Mouse (Mus musculus): ENCODE measurements around the gene Pagr1b.

Gene Pagr1b

DNA sequence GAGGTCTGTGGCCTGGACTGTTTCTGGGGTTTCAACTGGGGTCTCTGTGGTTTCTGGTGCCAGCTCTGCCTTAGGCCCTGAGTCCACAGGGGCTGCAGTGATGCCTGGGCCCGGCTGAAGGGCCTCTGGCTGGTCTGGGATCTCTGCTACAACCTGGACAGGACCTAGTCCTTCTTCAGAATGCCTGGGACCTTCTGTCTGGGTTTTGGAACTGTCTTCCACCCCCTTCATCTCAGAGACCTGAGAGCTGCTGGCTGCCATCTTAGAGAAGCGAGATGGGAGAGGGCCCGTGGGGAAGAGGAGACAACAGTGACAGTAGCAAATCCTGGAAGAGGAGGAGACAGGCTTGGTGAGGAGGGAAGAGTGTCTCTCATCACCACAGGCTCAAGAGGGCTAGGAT is 3.7 kb upstream of the Pagr1b start:
- DNase-seq (ENCODE audit: low read depth, low spot score), result no peak

DNA sequence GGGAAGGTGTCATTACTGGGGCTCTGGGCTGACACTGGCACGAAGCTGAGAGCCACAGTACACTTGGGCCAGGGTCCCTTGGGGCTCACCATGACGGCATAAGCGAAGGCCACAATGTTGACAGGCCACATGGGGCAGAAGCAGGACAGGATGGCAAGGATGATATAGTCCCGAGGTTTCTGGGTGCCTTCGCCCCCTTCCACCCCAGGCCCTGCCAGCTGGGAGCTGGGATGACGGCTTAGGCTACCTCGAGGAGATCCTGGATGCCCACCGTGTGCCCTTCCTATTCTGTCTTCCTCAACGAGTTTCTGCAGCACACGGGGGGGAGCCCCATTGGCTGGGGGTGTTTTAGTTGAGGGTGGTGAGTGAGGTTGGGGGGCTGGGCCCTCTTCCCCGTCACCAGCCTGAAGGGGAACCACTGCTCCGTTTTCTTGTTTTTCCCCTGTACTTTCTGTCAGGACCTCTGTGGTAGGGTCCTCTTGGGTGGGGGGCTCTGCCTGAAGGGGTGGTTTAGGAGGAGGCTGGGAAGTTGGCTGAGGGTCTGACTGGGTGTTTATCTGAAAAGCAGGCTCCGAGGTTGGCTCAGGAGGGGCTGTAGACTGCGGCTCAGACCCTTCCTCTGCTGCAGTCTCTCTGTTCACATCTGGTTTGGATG is 3.1 kb upstream of the Pagr1b start:
- no peak for DNase-seq (ENCODE audit: low read depth, low spot score)

DNA sequence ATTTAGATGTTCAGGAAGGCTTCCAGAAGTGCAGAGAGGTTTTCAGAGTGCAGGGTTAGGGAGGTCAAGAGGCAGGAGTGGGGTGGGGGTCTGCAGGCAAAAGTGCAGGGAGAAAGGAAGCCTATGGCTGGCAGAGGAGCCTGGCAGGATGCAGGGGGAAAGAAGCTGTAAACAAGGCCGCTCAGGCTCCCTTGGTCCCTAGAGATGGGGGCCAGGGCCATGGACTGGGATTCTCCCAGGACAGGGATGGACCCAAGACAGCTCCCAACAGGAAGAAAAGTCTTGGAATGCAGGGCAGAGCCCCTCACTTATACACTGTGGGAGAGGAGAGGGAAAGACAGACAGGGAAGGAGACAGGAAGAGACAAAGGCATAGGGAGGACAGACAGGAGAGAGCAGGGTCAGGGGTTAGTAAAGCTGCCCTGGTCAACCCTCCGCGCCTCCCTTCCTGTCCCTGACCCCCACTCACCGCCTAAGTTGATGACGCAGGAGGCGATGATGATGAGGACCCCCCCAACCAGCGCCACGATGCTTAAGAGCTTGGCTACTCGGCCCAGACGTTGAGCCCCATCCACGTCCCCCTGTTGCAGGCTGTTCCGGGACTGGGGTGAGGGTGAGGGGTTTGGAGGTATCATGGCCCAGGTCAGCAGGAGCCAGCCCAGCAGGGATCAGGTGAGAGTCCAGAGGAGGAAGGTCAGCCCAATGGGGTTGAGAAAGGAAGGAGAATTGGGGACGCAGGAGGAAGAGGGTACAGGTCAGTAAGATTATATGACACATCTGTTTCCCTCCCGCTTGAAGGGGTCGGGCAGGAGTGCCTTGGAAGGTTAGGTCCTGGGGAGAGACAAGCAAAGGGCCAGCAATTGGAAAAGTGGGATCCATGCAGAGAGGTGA is 2.4 kb upstream of the Pagr1b start:
- DNase-seq (ENCODE audit: low read depth, low spot score), result no peak

DNA sequence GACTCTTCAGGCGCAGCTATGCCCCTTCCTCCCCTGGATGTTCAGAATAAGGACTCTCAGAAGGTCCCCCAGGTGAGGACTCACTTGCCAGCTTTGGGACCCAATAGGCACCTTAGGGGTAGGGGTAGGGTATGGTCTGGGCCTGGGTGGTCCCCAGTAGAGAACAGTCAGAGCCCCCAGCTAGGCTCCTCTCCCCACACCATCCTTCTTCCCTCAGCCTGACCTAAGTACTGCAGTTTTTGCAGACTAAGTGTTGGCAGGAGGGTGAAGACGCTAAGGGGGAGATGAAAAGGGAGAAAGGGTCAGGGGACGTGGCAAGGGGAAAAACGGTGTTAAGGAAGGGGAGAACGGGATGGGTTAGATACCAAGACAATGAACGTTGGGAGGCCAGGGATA is 1.7 kb upstream of the Pagr1b start:
- DNase-seq (ENCODE audit: low read depth, low spot score), result no peak

DNA sequence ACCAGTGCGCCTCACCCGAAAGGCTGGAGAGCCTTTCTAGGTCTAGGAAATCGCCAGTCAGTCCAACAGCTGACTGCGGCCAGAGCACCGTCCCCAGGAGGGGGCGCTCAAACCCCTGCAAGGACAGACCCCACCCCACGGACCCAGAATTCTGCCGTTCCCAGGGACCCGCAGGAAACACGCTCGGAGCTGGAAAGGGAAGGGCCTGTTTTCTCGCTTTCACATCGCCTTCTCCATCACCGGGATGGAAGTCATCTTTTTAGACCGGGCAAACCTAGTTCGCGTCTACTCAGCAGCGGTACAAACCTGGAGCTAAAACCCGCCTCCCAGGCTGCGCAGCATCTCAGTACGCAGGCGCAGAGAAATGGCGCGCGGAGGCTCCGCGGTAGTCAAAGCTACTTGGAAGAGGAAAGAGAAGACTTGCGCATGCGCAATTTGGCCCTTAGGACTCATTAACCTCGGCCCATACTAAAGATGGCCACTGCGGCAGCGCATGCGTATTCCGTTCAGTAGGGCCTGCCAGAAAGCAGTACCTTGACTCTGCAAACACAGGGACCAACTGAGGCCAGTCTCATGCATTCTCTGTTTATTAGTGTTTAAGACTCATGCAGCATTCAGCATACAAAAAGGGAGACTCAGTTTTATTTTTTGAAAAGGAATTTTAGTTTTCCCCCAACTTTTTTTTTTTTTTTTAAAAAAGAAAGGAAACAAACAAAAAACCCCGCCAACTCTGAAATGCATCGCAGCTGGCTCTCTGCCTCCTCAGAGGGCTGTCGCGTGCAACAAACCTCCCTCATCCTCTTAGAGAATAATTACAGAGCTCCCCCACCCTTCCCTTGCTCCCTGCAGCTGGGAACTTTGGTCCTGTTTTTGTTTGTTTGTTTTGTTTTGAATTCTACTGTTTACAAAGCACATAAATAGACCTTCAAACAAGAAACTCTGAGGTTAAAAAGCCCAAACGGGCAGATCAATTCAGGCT is 976 bp upstream of the Pagr1b start, which contains the start of gene Pagr1a:
TSS of gene Pagr1a (minus strand) at position 382 of the 979 bp plus-strand sequence.
- peak; percentile 100 for DNase-seq (ENCODE audit: low read depth, low spot score)

DNA sequence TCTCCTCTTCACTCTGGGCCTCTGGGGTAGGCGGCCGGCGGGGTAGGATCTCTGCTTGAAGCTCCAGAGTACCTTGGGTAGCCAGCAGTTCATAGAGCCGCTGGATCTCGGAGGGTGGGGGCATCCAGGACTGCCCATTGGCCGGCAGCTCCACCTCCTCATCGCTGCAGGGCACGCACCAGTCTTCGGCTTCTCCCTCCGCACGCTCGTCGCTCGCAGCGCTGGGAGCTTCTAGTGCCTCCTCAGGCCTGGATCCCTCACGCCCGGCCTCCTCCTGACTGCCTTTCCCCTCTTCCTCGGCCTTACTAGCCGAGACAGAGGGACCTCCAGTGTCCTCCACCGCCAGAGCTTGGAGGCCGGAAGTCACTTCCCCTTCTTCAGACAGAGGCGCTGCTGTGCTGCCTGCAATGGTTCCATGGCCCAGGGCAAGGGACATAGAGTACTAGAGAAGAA is 228 bp upstream of the Pagr1b start:
- no peak for DNase-seq (ENCODE audit: low read depth, low spot score)

DNA sequence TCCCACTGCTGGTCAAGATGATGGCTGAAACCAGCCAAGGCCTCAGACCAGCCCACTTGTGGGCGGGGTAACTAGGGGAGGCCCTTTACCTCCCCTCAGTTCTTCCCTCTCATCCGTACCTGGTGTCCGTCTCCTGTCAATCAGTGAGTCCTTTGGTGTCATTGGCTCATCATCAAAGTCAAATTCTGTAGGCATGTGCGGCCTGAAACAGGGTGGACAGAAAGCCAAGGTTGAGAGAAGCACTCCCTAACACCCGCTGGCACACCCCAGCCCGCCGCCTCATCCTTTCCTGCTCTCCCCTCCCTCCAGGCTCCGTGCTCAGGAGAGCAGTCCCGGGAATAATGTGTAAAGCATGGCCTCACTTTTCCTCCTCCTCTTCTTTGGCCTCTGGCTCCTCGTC is 203 bp downstream of the Pagr1b start:
- DNase-seq (ENCODE audit: low read depth, low spot score), result no peak

DNA sequence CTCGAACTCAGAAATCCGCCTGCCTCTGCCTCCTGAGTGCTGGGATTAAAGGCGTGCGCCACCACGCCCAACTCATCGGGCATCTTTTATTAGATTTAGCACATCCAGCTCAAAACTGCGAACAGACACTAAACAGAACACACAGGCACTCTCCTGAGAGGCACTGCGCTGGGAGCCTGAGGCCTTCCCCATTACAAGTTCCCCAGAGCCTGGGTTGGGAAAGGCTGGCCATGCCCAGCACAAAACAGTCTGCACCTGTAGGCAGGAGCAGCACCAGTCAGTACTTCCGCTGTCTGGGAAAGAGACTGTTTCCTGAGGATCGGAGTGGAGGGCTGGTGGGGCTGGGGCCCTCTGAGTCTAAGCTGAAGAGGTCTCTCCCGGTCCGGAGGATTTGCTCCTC is 1.3 kb downstream of the Pagr1b start:
- DNase-seq (ENCODE audit: low read depth, low spot score), result no peak

DNA sequence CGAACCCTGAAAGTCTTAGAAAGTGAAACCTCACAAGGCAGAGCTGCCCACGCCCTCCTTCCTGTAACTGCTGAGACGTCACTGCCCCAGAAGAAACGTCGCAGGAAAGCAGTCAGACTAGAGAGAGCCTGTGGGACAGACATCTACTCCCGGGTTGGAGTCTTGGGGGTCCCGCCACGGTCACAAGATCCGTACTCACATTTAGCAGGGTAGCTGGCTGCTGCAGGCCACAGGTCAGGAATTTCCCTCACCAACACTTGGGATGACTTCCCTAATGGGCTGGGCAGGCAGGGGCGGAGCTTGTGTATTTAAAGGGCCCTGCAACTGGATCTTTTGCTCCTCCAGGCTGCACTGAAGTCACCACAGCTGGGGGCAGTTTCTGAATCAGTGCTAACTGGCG is 2.0 kb downstream of the Pagr1b start, which contains the start of gene Mvp:
TSS of gene Mvp (minus strand) at position 302 of the 400 bp plus-strand sequence.
- no peak for DNase-seq (ENCODE audit: low read depth, low spot score)

DNA sequence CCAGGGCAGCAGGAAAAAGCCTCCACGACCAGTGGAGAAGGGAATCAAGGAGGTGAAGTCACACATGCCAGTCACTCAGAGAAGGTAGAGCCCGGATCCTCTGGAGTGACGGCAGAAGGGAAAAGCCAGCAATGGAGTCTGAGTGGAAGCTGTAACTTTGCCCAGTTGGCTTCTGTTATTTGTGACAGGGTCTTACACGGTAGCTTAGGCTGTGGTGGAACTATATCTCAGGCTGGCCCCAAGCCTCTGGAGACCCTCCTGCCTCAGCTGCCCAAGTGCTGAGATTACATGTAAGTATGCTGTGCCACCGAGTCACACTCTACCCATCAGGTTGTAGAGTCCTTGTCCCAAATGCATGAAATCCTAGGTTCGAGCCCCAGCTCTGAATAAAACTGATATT is 2.9 kb downstream of the Pagr1b start:
- DNase-seq (ENCODE audit: low read depth, low spot score), result no peak

DNA sequence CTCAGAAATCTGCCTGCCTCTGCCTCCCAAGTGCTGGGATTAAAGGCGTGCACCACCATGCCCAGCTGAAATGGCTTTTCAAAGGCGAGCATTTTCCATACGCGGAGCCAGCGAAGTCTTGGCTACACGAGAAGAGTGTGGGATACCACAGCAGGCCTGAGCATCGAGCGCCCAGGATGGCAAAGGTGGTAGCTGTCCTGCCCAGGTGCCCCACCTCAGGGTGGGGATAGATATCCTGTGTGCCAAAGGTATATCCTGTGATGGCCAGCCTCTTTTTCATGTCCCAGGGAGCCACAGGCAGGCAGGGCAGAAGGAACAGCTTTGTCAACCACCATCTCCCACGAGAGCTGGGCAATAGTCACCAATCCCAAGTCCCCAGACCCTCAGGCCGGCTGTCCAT is 3.4 kb downstream of the Pagr1b start:
- no peak for DNase-seq (ENCODE audit: low read depth, low spot score)

DNA sequence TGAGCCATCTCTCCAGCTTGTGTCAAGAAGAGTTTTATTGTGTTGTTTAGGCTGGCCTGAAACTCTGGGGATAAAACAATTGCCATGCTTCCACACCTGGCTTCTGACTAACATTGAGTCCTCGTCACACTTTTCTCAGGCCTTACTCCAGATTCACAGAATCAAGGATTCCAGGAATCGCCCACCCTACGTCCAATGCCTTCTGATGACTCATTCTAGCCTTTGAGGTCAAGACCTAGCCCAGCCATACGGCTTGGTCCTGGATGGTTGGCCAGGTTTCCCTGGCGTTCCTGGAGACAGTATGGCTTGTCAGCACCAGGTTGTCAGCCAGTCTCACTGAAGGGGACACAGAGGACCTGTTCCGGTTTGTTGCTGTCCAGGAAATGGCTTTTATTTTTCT is 3.9 kb downstream of the Pagr1b start:
- DNase-seq (ENCODE audit: low read depth, low spot score), result no peak

DNA sequence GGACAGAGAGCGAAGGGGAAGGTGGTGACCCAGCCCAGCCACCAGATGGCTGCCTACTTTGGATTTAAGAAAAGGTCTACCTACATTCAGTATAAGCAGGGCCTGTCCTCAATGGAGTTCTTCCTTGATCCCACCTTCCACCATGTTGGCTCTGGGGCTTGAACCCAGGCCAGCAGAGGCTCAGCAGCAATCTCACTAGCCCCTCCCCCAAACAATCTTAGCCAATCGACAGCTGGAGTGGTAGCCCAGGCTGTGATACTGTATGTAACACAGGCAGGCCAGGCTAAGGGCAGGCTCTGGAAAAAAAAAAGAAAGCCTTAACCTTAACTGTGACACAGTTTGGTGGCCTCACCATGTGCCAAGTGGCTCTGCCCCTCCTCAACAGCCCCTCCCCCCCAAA is 4.6 kb downstream of the Pagr1b start:
- DNase-seq (ENCODE audit: low read depth, low spot score), result no peak

DNA sequence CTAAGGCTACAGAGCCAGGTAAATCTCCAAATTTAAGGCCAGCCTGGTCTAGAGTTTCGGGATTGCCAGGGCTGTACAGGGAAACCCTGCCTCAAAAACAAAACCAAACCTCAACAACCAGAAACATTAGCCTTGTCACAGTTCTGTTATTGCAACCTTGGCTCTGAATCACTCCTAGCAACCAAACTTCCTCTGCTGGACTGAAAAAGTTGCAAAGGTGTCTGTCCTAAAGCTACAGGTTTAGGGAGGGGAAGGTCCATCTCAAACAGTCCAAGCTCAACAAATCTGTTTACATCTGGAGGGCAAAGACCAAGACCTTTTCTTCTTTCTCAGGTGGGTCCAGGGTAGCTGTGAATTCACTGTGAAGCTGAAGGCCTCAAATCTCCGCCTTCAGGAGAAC is 5.2 kb downstream of the Pagr1b start:
- DNase-seq (ENCODE audit: low read depth, low spot score), result no peak

DNA sequence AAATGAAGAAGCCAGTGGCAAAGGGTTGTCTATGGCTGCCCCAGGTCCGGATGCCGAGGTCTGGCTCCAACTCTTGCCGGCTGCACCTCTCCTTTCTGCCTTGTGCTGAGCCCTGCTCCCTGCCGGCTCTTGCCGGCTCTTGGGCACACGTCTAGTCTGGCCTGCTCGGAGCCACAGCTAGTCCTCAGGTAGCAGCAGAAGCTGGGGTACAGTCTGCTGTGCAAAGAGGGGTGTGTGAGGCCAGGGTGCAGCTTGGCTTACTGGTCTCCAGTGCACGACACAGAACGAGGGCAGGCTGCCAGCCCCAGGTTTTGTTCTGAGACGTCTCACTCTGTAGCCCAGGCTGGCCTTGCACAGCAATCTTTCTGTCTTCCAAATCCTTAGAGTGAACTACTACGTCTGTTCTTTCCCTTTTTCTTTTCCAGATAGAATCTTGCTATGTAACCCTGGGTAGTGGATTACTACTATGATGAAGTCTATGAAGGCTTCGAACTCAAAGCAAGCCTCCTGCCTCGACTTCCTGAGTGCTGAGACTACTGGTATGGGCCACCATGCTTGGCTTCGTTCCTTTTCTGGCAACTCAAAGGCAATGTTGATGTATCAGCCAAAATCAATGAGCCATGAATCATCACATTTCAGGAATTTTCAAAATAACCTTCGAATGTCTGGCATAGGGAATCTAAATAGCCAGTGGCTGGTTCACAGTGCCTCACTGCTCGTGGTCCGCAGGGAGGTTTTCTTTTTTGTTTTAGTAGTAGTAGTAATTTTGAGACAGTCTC is 6.8 kb downstream of the Pagr1b start:
- DNase-seq (ENCODE audit: low read depth, low spot score), result no peak

DNA sequence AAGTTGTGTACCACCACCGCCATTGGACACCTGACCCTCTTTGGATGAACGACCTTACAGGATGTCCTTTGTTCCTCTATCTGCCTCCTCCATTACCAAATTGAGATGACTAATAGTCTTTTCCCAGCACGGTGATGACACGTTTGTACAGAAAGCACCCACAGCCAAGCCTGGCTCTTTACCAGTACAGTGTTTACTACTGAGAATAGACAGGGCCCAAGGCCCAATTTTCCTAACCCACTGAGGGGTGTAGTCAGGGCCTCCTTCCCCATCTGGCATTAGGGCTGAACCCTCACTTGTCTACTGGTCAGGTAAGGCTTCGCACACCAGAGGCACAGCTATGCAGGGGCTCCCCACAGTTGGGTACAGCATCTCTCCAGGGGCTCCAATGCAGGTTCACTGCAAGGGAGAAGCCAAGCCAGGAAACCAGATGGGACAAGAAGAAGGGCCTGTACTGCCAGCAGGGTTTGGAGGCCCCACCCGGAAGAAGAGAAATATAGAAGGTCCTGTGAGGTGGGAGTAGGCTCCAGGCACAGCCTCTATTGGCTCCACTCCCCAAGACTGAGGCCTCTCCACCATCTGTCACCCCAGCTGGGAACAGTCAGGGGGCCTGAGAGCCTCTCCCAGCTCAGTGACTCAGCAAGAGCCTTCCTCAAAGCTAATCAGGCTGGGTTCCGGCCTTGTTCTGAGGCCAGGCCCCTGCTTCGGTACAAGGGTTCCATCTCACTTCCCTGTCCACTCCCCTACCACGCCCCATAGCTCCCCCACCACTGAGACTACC is 7.9 kb downstream of the Pagr1b start:
- no peak for DNase-seq (ENCODE audit: low read depth, low spot score)

DNA sequence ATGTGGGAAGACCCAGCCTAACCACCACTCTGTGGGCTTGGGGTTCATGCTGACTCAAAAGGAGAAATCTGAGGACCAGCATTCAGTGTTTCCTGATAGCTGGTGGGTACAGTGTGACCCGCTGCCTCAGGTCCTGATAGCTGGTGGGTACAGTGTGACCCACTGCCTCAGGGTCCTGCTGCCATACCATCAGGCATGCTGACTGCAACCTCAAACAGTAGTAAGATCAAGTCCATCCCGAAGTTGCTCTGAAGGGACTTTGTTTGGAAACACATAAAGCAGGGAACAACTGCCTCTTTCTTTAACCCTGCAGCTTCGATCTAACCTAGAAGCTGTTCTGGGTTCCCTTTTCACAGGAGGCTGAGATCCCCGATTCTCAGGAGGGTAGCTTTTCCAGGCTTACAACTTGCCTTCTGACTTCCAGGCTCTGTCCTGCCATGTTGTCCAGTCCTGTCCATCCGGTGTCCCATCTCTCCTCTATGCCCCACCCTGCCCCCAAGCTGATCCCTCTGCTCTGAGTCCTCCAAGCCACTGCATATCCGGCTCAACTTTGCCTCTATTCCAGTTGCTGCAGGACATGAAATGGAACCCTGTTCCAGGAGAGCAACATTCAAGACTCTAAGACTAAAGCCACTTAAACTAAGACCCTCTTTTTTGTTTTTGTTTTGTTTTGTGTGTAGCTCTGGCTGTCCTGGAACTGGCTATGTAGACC is 8.8 kb downstream of the Pagr1b start:
- DNase-seq (ENCODE audit: low read depth, low spot score), result no peak

DNA sequence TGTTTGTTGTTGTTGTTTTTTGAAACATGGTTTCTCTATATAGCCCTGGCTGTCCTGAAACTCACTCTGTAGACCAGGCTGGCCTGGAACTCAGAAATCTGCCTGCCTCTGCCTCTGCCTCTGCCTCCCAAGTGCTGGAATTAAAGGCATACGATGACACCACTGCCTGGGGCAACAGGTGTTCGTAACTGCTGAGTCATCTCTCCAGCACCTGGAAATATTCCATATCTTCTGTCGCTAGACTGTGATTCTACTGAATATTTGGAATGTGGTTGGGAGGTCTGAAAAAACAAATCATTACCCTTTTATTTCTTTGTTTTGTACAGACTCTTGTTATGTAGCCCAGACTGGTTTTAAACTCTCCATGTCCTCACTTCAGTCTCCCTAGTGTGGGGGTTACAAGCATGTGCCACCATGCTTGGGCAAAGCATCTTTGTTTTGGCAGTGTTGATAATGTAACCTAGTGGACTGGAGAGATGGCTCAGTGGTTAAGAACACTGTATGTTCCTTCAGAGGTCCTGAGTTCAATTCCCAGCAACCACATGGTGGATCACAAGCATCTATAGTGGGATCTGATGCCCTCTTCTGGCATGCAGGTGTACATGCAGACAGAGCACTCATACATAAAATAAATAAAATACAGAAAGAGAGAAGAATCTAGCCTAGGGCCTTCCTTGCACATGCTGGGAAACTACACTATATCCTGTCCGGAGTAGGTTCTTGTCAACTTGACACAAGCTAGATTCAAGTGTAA is 12.0 kb downstream of the Pagr1b start:
- no peak for DNase-seq (ENCODE audit: low read depth, low spot score)

DNA sequence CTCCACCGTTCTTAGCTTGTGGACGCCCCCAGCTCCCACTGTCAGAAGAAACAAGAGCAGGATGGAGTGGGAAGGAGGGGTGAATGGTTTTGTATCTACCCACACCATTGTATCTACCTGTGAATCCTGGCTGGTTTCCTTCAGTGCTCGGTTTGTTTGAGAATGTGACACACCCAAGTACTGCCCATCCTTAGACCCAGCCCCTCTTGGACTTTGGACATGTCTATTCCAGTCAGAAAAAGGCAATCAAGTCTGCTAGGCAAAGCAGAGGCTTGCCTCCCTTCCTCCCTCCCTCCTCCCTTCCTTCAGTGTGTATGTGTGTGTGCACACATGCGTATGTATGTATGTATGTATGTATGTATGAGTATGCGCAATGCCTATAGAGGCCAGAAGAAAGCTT is 12.7 kb downstream of the Pagr1b start:
- no peak for DNase-seq (ENCODE audit: low read depth, low spot score)
